Mouse (Mus musculus) forebrain, embryonic 16.5 days (tissue): Measurements from ENCODE around the gene Hdac7. TPM values are rescaled to one million over a fixed set of nuclear protein-coding genes. Genes with fewer than 3 reads are reported as not detected.

ENCODE experiments used
- ATAC-seq: fragments of 200-750 bp; cut with Nextera tagmentation; 2 replicates; pipeline ENCODE4 v1.8.0; 2017; ENCODE audit warnings: mild to moderate bottlenecking, moderate library complexity
- H3K27ac ChIP-seq: fragments of 300-500 bp; sonication (generic); 2 replicates; pipeline ENCODE4 v1.5.1; 2014; ENCODE audit warnings: low read length, control low read depth
- H3K27me3 ChIP-seq: fragments of 300-500 bp; sonication (generic); replicated peaks from 2 replicates; pipeline ENCODE4 v1.6.1; 2014; ENCODE audit warnings: low read length; ENCODE audit not compliant: control insufficient read depth, insufficient read depth
- H3K36me3 ChIP-seq: fragments of 300-500 bp; sonication (generic); 2 replicates; pipeline ENCODE4 v1.6.1; 2014; ENCODE audit not compliant: control insufficient read depth, insufficient read depth
- H3K4me1 ChIP-seq: fragments of 300-500 bp; sonication (generic); replicated peaks from 2 replicates; pipeline ENCODE4 v1.6.1; 2014; ENCODE audit warnings: low read length; ENCODE audit not compliant: control insufficient read depth, insufficient read depth
- H3K4me2 ChIP-seq: fragments of 300-500 bp; sonication (generic); 2 replicates; pipeline ENCODE4 v1.6.1; 2014; ENCODE audit warnings: mild to moderate bottlenecking, low read length, control low read depth
- H3K4me3 ChIP-seq: fragments of 300-500 bp; sonication (generic); replicated peaks from 2 replicates; pipeline ENCODE4 v1.5.1; 2014; ENCODE audit warnings: mild to moderate bottlenecking, low read length, control low read depth
- H3K9ac ChIP-seq: fragments of 300-500 bp; sonication (generic); replicated peaks from 2 replicates; pipeline ENCODE4 v1.6.1; 2014; ENCODE audit warnings: low read depth, low read length, control low read depth
- H3K9me3 ChIP-seq: fragments of 300-500 bp; sonication (generic); 2 replicates; pipeline ENCODE4 v1.6.1; 2016; ENCODE audit warnings: low read length; ENCODE audit not compliant: control insufficient read depth
- WGBS: fragments of 180-500 bp; shearing (Covaris S2); extraction: QIAGEN DNeasy Blood & Tissue Kit; methylation state at CpG from one replicate; pipeline ENCODE4 v1.1.7; 2014; 5-methylcytosine and 5-hydroxymethylcytosine counted together
- polyA plus RNA-seq: library from polyadenylated mRNA; unstranded; fragments of >200 nt; fragmentation: Nextera tagmentation; extraction: Ambion mirVana; gene quantifications from 2 replicates; pipeline ENCODE4 v1.2.1, GENCODE M21; 2015

Hdac7 gene
- polyA plus RNA-seq, 1 experiment from 2014 or later = 31.1 TPM

DNA sequence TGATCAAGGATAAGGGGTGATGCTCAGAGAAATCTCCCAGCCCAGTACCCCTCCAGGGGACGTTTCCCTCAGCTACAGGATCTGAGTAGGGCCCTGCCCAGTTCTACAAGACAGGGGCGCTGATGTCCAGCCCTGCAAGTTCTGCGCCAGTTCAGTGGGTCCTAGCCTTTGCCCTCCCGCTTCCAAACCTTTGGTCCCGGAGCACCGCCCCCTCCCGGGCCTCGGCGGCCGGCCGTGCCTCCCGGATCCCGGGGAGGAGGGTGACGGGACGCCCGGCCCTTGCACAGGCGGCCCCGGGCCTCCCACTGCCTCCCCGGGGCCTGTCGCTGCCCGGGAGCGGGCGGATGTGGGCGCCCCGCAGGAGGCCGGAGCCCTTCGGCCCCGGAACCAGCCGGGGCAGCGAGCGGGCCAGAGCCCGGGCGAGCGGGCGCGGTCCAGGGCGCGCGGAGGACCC, 13.5 kb downstream of the Hdac7 start:
- H3K27me3 ChIP-seq = no peaks in the 10 kb centered on the region
- WGBS = under 1% methylated on average over 37 of the region's 39 CpGs
- H3K9ac ChIP-seq = peak overlapping the region; percentile 99
- peaks cover 41% of the 10 kb centered on the region for H3K4me1 ChIP-seq
- peak overlapping the region; percentile 75 for H3K4me3 ChIP-seq
- no peaks in the 10 kb centered on the region for H3K36me3 ChIP-seq
- H3K9me3 ChIP-seq = no peaks in the 10 kb centered on the region
- ATAC-seq = peak; percentile 45
- peak overlapping the region; percentile 91 for H3K27ac ChIP-seq
- H3K4me2 ChIP-seq = peak overlapping the region; percentile 78

DNA sequence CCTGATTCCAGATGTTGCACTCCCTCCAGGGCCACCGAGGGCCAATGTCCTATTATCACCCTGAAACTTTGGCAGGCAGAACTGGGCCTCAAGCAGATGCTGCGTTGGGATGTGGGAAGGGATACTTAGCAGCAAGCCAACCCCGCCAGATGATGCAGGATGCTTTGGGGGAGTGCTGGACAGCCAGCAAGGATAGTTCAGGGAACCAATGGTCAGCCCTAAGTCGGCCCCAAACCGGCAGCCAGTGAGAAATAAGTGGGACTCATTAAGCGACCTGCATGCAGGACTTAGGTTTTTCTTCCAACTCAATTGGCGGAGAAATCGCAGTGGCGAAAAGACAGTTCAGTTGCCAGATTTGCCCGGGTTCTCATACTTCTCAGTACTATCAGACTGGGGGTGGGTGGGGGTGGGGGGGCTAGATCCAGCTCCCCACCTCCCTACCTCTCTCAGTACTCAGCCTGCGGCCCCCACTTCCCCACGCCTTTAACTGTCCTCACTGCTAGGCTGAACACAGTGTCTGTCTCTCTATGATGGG, 14.0 kb downstream of the Hdac7 start:
- WGBS = 13% methylated on average over 12 of the region's 12 CpGs
- peaks cover 46% of the 10 kb centered on the region for H3K4me1 ChIP-seq
- H3K36me3 ChIP-seq = no peaks in the 10 kb centered on the region
- H3K4me3 ChIP-seq = peak overlapping the region; percentile 75
- peak overlapping the region; percentile 99 for H3K9ac ChIP-seq
- H3K9me3 ChIP-seq = no peaks in the 10 kb centered on the region
- ATAC-seq = no peak
- peak overlapping the region; percentile 78 for H3K4me2 ChIP-seq
- H3K27me3 ChIP-seq = no peaks in the 10 kb centered on the region
- peak overlapping the region; percentile 91 for H3K27ac ChIP-seq

- Histone ChIP-seq H3K36me3 (no peaks in the 10 kb centered on the region), H3K27ac (no peak overlapping the region), H3K4me3 (peak overlapping the region; percentile 75; the same call in 1 of the 2 replicates), H3K27me3 (no peaks in the 10 kb centered on the region), H3K9me3 (no peaks in the 10 kb centered on the region), H3K4me2 (peak overlapping the region; percentile 78), H3K4me1 (peaks cover 55% of the 10 kb centered on the region), H3K9ac (no peak overlapping the region)
- ATAC-seq = no peak
- 64% methylated on average over 2 of the region's 2 CpGs for WGBS
Measured at GRCm38 (mm10) chr15:97829432-97829831, 14.9 kb downstream of the Hdac7 start.

GRCm38 (mm10) chr15:97828901-97829338, 15.4 kb downstream of the Hdac7 start:
- H3K9ac ChIP-seq = no peak overlapping the region
- no peaks in the 10 kb centered on the region for H3K27me3 ChIP-seq
- H3K4me3 ChIP-seq = no peak overlapping the region
- no peak for ATAC-seq
- no peaks in the 10 kb centered on the region for H3K36me3 ChIP-seq
- 73% methylated on average over 5 of the region's 5 CpGs for WGBS
- H3K4me1 ChIP-seq = peaks cover 60% of the 10 kb centered on the region
- no peak overlapping the region for H3K27ac ChIP-seq
- no peaks in the 10 kb centered on the region for H3K9me3 ChIP-seq
- H3K4me2 ChIP-seq = peak overlapping the region; percentile 78

GRCm38 (mm10) chr15:97828221-97828842, 16.0 kb downstream of the Hdac7 start:
- Histone ChIP-seq H3K4me2 (peak overlapping the region; percentile 31), H3K9me3 (no peaks in the 10 kb centered on the region), H3K36me3 (no peaks in the 10 kb centered on the region), H3K9ac (0 out of 2 replicates have a peak overlapping the region, but pooled peaks have one; percentile 14), H3K27ac (peak overlapping the region; percentile 0; the same call in 1 of the 2 replicates), H3K4me1 (peaks cover 66% of the 10 kb centered on the region), H3K4me3 (no peak overlapping the region), H3K27me3 (no peaks in the 10 kb centered on the region)
- ATAC-seq = no peak
- WGBS = 45% methylated on average over 6 of the region's 6 CpGs

- ATAC-seq = no peak
- H3K27ac ChIP-seq = no peak overlapping the region
- no peak overlapping the region for H3K4me2 ChIP-seq
- 87% methylated on average over 8 of the region's 8 CpGs for WGBS
- H3K9me3 ChIP-seq = no peaks in the 10 kb centered on the region
- H3K36me3 ChIP-seq = no peaks in the 10 kb centered on the region
- peaks cover 74% of the 10 kb centered on the region for H3K4me1 ChIP-seq
- no peak overlapping the region for H3K9ac ChIP-seq
- no peaks in the 10 kb centered on the region for H3K27me3 ChIP-seq
- H3K4me3 ChIP-seq = no peak overlapping the region
Measured at GRCm38 (mm10) chr15:97827401-97827800, 16.9 kb downstream of the Hdac7 start.

GRCm38 (mm10) chr15:97826588-97827261, 17.6 kb downstream of the Hdac7 start:
- Histone ChIP-seq H3K27ac (no peak overlapping the region), H3K36me3 (no peaks in the 10 kb centered on the region), H3K4me1 (peaks cover 69% of the 10 kb centered on the region), H3K4me3 (no peak overlapping the region), H3K9ac (no peak overlapping the region), H3K27me3 (no peaks in the 10 kb centered on the region), H3K9me3 (no peaks in the 10 kb centered on the region), H3K4me2 (no peak overlapping the region)
- WGBS = 78% methylated on average over 5 of the region's 5 CpGs
- no peak for ATAC-seq

DNA sequence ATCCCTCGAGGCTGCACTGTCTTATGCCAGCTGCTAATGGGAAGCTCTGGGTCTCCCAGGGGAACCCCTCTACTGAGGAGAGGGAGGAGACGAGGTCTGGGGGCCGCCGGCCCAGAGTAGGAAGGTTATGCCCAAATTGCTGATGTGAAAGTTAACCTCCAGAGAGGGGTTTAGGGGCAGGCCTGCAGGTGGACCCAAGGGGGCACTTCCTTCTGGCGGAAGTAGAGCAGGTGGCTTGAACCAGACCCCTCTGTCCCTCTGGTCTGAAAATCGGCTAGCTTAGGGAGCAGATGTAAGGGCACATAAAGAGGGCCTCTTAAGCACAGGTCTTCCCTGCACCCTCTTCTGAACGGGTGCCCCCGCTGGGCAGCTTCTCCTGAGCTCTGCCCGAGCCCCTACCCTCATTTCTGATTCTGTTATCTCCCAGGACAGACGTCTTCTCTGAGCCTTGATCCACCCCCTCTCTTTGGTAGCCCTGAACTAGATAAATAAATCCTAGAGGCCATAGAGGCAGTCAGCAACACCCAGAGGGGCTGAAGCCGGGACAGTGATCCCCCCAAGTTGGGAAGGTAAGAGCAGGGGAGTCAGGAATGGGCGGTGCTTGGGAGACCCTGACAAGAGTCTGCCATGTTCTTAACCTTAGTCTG, 18.2 kb downstream of the Hdac7 start:
- ATAC-seq = no peak
- Histone ChIP-seq H3K9ac (no peak overlapping the region; the same call in 1 of the 2 replicates), H3K4me1 (peaks cover 72% of the 10 kb centered on the region), H3K36me3 (no peaks in the 10 kb centered on the region), H3K9me3 (no peaks in the 10 kb centered on the region), H3K4me2 (no peak overlapping the region; the same call in 1 of the 2 replicates), H3K27me3 (no peaks in the 10 kb centered on the region), H3K27ac (no peak overlapping the region), H3K4me3 (no peak overlapping the region; the same call in 1 of the 2 replicates)
- 57% methylated on average over 12 of the region's 12 CpGs for WGBS
